Mouse (Mus musculus) kidney, postnatal 25 days (tissue): ENCODE results near the gene Hs3st3b1.
A peak's percentile ranks its signal among the peaks of the same experiment; 100 is the strongest.

Experiments used
- DNase-seq, 2 experiments: peaks; one replicate each; pipeline ENCODE4 v3.0.0; 2021; ENCODE audit warnings: mixed read lengths in 2 of 2

The Hs3st3b1 gene

DNA sequence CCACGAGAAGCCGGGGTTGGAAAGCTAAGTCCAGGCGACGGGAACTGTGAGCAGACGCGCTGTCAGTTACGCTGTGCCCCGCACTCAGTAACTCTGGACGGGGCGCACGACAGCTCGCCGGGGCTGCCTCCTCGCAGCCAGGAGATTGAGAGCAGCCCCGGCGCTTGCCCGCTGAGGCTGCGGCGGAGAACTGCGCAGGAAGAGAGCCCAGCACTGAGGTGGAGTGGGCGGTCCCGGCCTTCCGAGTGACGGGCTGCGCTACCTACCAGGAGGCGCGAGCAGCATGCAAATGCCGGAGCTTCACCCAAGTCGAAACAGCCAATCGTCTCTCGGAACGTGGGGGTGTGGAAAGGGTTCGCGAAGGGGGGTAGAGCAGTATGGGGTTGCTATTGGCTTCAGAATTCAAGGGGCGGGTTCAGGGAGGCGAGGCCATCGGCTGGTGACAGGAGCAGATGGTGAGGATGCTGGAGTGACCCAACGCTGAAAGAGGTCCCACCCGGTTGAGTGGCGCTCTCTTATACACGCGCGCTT lies at the start of gene Hs3st3b1:
Hs3st3b1 (minus strand) TSS at position 200 of the 531 bp plus-strand sequence.
- DNase-seq: peak; percentile 96 to 99

DNA sequence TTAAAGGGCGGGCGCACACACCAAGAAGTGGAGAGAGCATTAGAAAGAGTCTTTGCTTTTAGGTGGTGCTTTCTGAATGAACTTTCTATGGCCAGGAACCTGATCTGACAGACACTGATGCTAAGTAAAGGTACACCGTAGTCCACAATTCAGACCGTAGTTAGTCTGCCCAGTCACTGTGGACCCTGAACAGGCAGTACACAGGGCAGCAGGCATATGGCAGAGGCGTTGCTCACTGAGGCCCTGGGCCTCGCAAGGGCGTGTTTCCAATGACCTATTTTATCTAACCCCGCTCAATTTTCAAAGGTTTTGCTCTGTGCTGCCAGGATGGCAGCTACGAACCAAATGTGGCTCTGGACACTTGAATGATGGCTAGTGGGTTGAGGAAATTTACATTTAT lies 49.4 kb upstream of the Hs3st3b1 start:
- peak; percentile 23 to 60 for DNase-seq

DNA sequence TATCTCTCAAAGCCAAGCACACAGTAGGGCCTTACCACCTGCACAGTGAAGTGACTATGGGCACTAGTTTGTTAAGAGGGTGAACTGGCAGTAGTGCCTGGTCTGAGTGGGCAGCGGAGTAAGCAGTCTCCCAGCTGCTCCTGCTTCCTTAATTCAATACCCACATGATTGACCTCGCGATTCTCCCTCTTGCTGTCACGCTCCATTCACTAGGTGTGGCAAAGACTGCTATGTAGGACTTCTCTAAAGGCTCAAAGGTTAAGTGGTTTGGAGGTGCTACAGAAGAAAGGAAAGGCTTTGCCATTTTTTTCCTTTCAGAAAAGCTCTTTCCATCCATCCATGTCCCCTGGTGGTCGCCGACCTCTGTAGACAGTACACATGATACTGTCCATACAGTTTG lies 48.7 kb upstream of the Hs3st3b1 start:
- DNase-seq: no peak

DNA sequence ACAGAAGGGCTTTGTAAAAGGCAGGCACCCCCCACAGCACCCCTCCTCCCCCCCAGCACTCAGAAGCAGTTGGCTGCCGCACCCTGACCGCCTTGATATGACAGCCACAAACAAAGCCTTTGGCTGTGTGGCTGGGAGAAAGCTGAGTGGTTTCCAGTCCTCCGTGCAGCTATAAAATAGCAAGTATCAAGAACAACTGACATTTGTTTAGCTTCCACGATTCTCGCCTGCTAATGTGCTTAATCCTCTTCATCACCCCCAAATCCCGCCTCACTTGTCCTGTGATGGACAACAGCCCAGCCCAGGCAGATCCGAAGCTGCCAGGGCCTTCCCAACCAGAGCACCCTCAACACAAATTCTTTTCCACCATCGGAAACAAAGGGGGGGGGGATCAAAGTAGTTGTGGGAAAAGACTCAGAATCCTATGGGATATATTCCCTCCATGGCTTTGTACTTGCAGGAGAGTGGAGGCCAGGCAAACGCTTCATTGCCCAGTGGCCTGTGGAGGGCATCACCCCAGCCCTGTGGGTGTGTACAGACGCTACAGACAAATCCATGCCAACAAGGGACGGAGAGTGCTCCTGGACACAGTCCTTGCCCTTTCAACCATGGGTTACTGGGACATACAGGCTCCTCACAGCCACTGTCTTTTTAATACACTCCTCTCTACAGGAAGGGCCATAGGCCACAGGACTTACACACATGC lies 47.3 kb upstream of the Hs3st3b1 start:
- peak; percentile 38 to 85 for DNase-seq

DNA sequence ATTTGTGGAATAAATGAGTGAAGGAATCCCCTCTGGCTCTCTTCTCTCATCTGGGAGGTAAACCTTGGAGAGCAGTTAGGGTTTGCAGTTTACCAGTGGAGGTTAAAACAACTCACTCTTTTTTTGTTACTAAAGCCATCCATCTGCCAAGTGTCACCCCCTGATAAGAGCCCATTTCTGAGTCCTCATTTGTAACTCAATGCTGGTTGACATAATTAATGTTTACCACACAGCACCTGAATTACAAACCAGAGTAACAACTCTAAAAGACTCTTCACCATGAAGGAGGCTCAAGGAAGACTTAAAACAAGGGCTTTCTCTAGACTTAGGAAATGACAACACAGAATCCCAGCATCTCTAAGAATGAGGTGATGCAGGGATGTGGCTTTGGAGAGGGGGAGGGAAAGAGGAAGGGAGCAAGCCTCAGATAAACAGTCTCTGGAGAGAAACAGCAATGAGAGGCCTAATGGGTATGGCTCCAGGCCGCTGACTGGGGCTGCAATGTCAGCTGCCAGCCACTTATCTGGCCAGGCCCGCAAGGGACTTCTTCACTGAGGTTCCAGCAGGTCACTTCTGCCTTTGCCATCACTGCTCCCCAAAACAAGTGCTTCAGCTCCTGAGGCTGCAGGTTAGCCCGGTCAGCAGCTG lies 46.4 kb upstream of the Hs3st3b1 start:
- no peak for DNase-seq

DNA sequence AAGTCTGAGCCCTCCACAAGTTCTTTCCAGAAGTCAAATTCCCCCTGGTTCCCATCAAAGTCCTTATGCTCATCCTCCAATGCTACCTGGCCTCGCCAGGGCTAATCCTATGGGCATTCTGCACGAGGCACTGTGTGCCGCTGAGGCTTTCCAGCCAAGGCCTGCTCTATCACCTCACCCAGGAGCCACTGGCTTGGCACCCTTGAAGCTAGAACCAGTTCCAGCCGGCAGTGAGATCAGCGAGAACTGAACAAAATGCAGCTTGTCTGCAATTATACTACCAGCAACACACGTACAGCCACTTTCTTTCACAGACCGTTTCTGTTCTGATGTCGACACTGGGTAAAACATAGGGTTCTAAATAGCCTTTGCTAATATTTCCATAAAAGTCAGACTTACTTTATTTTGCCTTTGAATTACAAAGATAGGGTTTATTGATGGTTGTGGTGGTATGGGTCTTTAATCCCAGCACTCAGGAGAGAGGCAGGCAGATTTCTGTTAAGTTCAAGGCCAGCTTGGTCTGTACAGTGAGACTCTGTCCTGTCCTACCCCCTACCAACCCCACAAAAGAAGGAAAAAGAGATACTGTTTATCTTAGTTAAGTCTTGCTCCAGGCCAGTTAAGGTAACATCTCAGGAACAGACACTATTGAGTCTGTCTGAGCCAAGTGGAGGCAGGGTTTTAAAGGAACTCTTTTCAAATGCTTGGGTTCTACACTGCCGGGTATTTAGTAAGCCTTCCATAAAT lies 45.7 kb upstream of the Hs3st3b1 start:
- peak; percentile 57 to 78 for DNase-seq

- DNase-seq: no peak
Observed at GRCm38 (mm10) chr11:63965437-63965836, 43.3 kb upstream of the Hs3st3b1 start.

DNA sequence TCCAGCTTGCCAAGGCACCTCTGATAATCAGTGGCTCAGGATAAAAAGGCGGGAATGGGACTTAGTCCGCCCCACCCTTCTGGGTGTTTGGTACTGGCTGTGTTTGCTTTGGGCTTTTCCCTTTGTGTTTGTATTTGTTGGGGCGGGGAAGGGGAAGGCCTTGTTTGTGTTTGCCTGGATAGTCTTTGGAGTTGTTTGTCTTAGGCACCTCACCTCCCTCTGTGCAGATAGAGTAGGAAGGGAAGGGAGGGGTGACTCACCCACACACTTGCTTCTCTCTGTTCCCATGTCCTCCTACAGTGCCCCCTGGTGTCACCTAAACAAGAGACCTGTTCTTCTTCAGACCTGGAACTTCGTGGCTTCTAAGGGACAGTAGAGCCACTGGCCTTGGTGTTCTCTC lies 35.1 kb upstream of the Hs3st3b1 start:
- DNase-seq: peak in 1 of 2 experiments; percentile 48

GRCm38 (mm10) chr11:63956748-63957147 lies 34.7 kb upstream of the Hs3st3b1 start:
- DNase-seq: no peak

DNA sequence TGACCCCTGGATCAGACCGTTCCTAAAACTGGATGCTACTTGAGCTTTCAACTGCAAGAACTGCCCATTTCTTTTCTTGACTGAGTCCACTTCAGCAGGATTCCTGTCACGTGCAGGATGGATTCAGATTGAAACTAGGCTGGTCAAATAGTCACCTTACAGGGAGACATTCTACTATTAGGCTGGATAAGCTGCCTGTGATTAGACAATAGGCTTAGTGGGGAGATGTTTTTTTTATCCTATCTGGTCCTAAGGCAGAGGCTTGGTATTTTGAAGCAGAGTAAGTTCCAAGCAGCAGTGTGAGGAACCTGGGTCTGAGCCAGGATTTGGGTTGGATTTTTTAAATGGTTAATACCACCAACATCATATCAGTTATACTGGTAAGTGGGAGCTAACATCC lies 31.8 kb upstream of the Hs3st3b1 start:
- no peak for DNase-seq

DNA sequence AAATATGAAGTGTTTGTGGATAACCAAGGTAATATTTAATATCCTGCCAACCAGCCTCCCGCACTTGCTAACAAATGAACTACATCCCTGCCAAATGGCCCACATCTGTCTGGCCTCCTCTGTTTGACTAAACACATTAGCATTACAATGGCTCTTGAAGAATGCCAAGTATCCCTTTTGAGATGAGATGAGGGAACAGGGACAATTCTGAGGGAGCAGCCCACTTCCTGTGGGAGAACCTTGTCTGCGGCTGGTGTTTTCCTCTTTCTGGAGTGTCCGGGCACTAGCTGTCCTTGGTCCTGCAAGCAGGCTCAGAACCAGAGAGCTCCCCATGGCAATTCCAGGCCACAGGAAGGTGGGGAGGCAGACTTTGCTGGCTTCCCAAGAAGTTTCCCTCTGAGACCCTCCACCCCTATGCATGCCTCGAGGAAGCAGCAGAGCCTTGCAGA lies 30.7 kb upstream of the Hs3st3b1 start:
- DNase-seq: no peak

- DNase-seq: peak; percentile 48 to 63
Observed at GRCm38 (mm10) chr11:63951831-63952631, 29.9 kb upstream of the Hs3st3b1 start.

- DNase-seq: no peak
Observed at GRCm38 (mm10) chr11:63948371-63948770, 26.3 kb upstream of the Hs3st3b1 start.

GRCm38 (mm10) chr11:63947024-63947423 lies 24.9 kb upstream of the Hs3st3b1 start:
- peak in 1 of 2 experiments; percentile 32 for DNase-seq

- DNase-seq: no peak
Observed at GRCm38 (mm10) chr11:63943947-63944346, 21.9 kb upstream of the Hs3st3b1 start.

DNA sequence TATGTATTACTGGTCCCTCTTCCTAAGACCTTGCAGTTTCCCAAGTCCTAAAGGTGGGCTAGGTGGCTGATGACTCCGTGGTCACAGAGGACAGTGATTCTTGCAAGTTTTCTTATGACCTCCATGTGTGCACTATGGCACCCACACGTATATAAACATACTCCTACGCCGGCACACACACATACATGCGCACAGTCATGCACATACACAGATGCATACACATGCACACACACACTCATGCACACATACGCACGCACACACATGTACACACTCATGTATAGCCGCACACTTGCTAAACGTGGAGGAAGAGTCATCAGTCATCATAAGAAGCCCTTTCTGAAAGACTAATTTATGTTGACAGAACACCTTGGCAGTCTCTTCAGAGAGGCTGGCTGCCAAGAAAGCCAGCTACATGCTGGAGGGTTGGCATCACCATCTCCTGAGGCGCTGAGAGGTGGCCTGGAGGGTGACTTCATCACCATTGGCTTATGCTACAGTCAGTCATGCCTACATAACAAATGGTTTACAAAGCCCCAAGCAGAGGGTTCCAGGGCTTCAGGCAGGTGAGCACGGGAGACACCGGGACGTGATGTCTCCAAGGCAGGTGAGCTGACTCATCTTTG lies 21.3 kb upstream of the Hs3st3b1 start:
- no peak for DNase-seq

GRCm38 (mm10) chr11:63942177-63942576 lies 20.1 kb upstream of the Hs3st3b1 start:
- DNase-seq: no peak

DNA sequence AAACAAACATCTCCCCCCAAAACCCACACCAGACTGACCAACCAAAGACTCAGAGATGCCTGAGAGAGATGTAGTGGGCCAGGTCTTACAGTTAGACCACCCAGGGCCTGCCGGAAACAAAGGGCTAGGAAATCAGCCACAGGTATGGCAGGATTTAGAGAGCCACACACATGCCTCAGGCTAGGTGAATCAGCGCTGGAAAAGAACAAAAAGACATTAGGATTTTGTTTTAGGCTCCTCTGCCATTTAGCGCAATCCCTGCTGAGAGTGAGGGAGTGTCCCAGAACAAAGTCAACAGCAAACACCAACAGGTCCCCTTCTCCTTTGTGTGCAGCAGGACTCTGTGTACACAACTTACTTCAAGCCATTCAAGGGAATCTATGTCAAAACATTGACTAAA lies 14.6 kb upstream of the Hs3st3b1 start:
- DNase-seq: no peak

DNA sequence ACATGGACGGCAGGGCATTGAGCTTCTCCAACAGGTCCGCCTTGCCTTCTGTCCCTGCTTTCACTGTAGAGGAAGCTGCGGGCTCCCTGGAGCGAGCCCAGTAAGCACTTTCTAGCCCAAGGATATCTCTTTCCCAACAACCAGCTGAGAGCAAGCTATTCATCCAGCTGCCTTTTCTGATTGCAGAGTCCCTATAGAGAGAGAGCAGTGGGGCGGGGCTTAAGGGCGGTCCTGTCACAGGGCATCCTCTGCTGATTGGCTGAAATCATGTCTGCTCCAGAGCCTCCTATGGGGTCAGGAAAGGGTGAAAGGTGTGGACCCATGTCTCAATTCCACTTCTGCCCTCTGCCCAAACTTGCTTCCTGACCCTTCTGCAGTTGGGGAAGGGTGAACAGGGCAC lies 4.8 kb upstream of the Hs3st3b1 start:
- no peak for DNase-seq

DNA sequence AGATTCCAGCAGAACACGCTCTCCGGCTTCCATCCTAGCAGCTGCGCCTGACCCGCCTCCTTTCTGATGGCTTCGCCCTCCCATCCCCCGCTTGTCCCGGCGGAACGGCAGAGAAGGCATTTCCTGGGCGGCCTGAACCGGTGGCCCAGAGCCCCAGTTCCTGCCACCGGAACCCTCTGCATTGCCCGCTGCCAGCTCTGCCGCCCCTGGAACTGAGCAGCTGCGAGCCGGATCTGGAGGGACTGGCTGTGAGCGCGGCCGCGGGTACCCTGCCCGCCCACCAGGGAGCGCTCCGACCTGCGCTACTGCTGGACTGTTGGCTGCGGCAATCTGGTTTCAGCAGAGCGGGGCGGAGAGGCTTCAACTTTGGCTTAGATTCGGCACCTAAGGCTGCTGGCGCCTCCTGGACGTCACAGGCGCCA lies 3.1 kb upstream of the Hs3st3b1 start:
- peak; percentile 85 to 90 for DNase-seq

- peak; percentile 22 to 41 for DNase-seq
Observed at GRCm38 (mm10) chr11:63924286-63924930, 2.3 kb upstream of the Hs3st3b1 start.
